Comparison of ENCODE assay signal across 8 mouse cellular contexts in the genomic region with DNA sequence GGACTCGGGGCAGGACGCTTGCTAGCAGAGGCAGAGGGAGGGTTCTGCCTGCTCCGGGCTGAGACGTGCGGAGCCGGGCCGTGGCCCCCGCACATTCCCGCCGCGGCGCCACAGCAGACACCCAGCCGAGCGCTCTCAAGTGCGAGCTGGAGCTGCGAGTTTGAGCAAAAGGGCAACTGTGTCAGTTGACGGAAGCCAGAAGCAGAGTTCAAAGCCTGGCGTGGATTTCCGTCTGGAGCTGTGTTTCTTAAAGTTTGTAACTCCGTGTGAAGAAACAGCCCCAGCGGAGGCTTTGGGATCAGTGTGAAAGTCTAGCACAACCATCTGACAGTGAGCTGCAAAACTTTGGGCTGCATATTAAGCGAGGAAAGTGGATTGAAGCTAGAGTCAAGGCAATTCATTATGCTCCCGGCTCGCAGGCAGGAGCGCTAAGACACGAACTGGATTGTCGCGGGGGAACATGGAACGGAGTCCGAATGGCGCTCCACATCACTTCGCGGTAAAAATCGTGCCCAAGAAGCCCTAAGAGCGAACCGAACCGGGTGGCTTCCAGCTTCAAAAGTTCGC. TPM values are rescaled to one million over a fixed set of nuclear protein-coding genes. Genes with fewer than 3 reads are reported as not detected.
A peak's percentile ranks its signal among the peaks of the same experiment; 100 is the strongest.
DNase-seq lines count a peak whose midpoint lies in the region; ATAC-seq and TF ChIP-seq lines count a peak whose summit lies in the region.

No protein-coding gene starts in this region.

- H3K36me3 ChIP-seq in ES-E14 (ENCODE audit: control insufficient read depth, insufficient read depth, low read length, poor library complexity, severe bottlenecking), result peaks cover 4% of the 10 kb centered on the region; the same call in 1 of the 2 replicates
- no peaks in the 10 kb centered on the region for H3K36me3 ChIP-seq in forebrain, embryonic 14.5 days (ENCODE audit: control insufficient read depth, insufficient read depth, low read length)
- no peaks in the 10 kb centered on the region for H3K36me3 ChIP-seq in neural tube, embryonic 15.5 days

- intact Hi-C loops in heart, postnatal 14 days (cut with DNase I), result loop anchor here (1.0 to 10.0 kb wide), 4 partner anchors 17 to 163 kb away; no protein-coding TSS in a partner anchor

- peak overlapping the region; percentile 83 for H3K9ac ChIP-seq in ES-E14 (ENCODE audit: insufficient read depth, low read depth, low read length, poor library complexity, severe bottlenecking)
- peak overlapping the region; percentile 77 for H3K9ac ChIP-seq in forebrain, embryonic 14.5 days (ENCODE audit: low read length)
- H3K9ac ChIP-seq in neural tube, embryonic 15.5 days (replicated peaks), result peak overlapping the region; percentile 63

- DNase-seq in ES-E14 (ENCODE audit: low read depth, low spot score), result peak; percentile 81
- peak; percentile 72 for DNase-seq in cerebellum, adult 11 months
- DNase-seq in forebrain, embryonic 14.5 days (ENCODE audit: low spot score), result peak; percentile 96
- DNase-seq in heart, postnatal 14 days, result peak; percentile 81 to 87
- DNase-seq in layer of hippocampus, adult 11-12 months (ENCODE audit: low spot score), result peak; percentile 87
- peak; percentile 86 to 87 for DNase-seq in lung, adult 18-20 months
- DNase-seq in testis, postnatal 14 days (ENCODE audit: low spot score), result peak; percentile 90

- H3K27me3 ChIP-seq in forebrain, embryonic 14.5 days (replicated peaks; ENCODE audit: control insufficient read depth, insufficient read depth, low read length), result no peaks in the 10 kb centered on the region
- H3K27me3 ChIP-seq in neural tube, embryonic 15.5 days (replicated peaks), result no peaks in the 10 kb centered on the region

- no peaks in the 10 kb centered on the region for H3K4me1 ChIP-seq in ES-E14 (ENCODE audit: control insufficient read depth in 2 of 2, insufficient read depth in 2 of 2, low read length in 2 of 2, poor library complexity in 1 of 2)
- peaks cover 19% of the 10 kb centered on the region for H3K4me1 ChIP-seq in forebrain, embryonic 14.5 days (ENCODE audit: control insufficient read depth, insufficient read depth, low read length)
- peaks cover 22% of the 10 kb centered on the region for H3K4me1 ChIP-seq in neural tube, embryonic 15.5 days

- H3K4me2 ChIP-seq in forebrain, embryonic 14.5 days (ENCODE audit: low read length), result peak overlapping the region; percentile 99
- H3K4me2 ChIP-seq in neural tube, embryonic 15.5 days, result peak overlapping the region; percentile 94

- ATAC-seq in forebrain, embryonic 14.5 days, result peak; percentile 32
- peak; percentile 23; the same call in 1 of the 2 replicates for ATAC-seq in neural tube, embryonic 15.5 days (ENCODE audit: low FRiP score)

- H3K27ac ChIP-seq in ES-E14 (ENCODE audit: insufficient read depth, low read depth, low read length, poor library complexity, severe bottlenecking), result peak overlapping the region; percentile 99
- peak overlapping the region; percentile 100 for H3K27ac ChIP-seq in forebrain, embryonic 14.5 days (ENCODE audit: low read depth, low read length)
- peak overlapping the region; percentile 100 for H3K27ac ChIP-seq in neural tube, embryonic 15.5 days (replicated peaks)

- no peaks in the 10 kb centered on the region for H3K9me3 ChIP-seq in ES-E14 (ENCODE audit: control insufficient read depth, insufficient read depth, low read depth, low read length)
- H3K9me3 ChIP-seq in forebrain, embryonic 14.5 days (replicated peaks; ENCODE audit: control insufficient read depth, low read length), result no peaks in the 10 kb centered on the region
- H3K9me3 ChIP-seq in neural tube, embryonic 15.5 days (replicated peaks), result no peaks in the 10 kb centered on the region

- in situ Hi-C loops in ES-E14 (cut with MboI; ENCODE audit: low sequenced_read_pairs in 2 of 2, unreplicated experiment in 2 of 2), result no loop called here

- H3K4me3 ChIP-seq in ES-E14 (ENCODE audit: insufficient read depth in 1 of 2, low read depth in 1 of 2, low read length in 2 of 2, poor library complexity in 1 of 2, severe bottlenecking in 1 of 2), result peak overlapping the region; percentile 70 to 78
- peak overlapping the region; percentile 100 for H3K4me3 ChIP-seq in forebrain, embryonic 14.5 days (ENCODE audit: low read depth, low read length)
- peak overlapping the region; percentile 96 for H3K4me3 ChIP-seq in neural tube, embryonic 15.5 days (replicated peaks)

- WGBS in forebrain, embryonic 14.5 days, result under 1% methylated on average over 37 of the region's 38 CpGs
- under 1% methylated on average over 38 of the region's 38 CpGs for WGBS in neural tube, embryonic 15.5 days

TF ChIP-seq in ES-E14, 5 proteins besides CTCF, POLR2A, EP300 and RAD21:
- TF ChIP-seq ZNF384 (IDR thresholded peaks at IDR 0.05; ENCODE audit: low read depth, low read length), result 0 out of 2 replicates have a peak, but pooled peaks have one; percentile 36
- no peak for TF ChIP-seq MAFK (IDR thresholded peaks at IDR 0.05; ENCODE audit: insufficient read depth, low read depth, low read length)
- TF ChIP-seq HCFC1 (IDR thresholded peaks at IDR 0.05; ENCODE audit: borderline replicate concordance, insufficient read depth, low read length), result peak; percentile 68
- TF ChIP-seq CHD2 (IDR thresholded peaks at IDR 0.05; ENCODE audit: low read depth, low read length), result peak; percentile 39; the same call in 1 of the 2 replicates
- TF ChIP-seq ZC3H11A (IDR thresholded peaks at IDR 0.05; ENCODE audit: borderline replicate concordance, low read depth, low read length), result no peak

RNA-seq across cellular contexts. Expression of a gene that starts 0.8 kb away (rescaled TPM):
- 62.6 and 75.6 TPM in 2 replicates for total RNA-seq in ES-E14 (2012; rRNA removed)
- polyA plus RNA-seq in forebrain, embryonic 14.5 days (2014; fragmentation: Nextera tagmentation; extraction: Ambion mirVana), result 30.9 and 35.4 TPM in 2 replicates
- total RNA-seq in heart, postnatal 14 days (2021), result 10 to 100 TPM; 45.2 to 48.8 TPM
- polyA plus RNA-seq in neural tube, embryonic 15.5 days (2015; fragmentation: Nextera tagmentation; extraction: Ambion mirVana), result 26.9 and 28.7 TPM in 2 replicates

Comparison
In these comparisons a context has a peak if more than half of its experiments do, and no peak if none do; other contexts are left out.
1. Peak in every context shown above with its lines: DNase-seq, ATAC-seq, H3K4me3 ChIP-seq and H3K27ac ChIP-seq.